Mouse (Mus musculus) CH12F3 (cell line): ENCODE measurements around the gene Apobec2.

ENCODE experiments used
- in situ Hi-C: fragments of 300-500 bp; cut with MboI; formaldehyde crosslinking; loops from 2 replicates; pipeline ENCODE4 v1.14.3; 2020; ENCODE audit warnings: low sequenced_read_pairs

Gene Apobec2

GRCm38 (mm10) chr17:48409380-48410298, 23.1 kb downstream of the Apobec2 start, which contains the start of the genes Nfya and Oard1:
Nfya (minus strand) TSS chr17:48409906.
Oard1 (plus strand) TSS chr17:48410014.
- in situ Hi-C loops: loop anchor here (10.0 kb wide), 1 partner anchor 995 kb away; no protein-coding TSS in a partner anchor

- in situ Hi-C loops: no loop called here
These were observed 24.0 kb downstream of the Apobec2 start for GRCm38 (mm10) chr17:48408526-48409291.

GRCm38 (mm10) chr17:48407910-48408525, 24.7 kb downstream of the Apobec2 start:
- in situ Hi-C loops: no loop called here

- in situ Hi-C loops: no loop called here
These were observed 25.6 kb downstream of the Apobec2 start for GRCm38 (mm10) chr17:48407154-48407553.

- in situ Hi-C loops: no loop called here
These were observed 28.0 kb downstream of the Apobec2 start for GRCm38 (mm10) chr17:48404706-48405105.

- in situ Hi-C loops: no loop called here
These were observed 28.9 kb downstream of the Apobec2 start for GRCm38 (mm10) chr17:48403848-48404247.

- in situ Hi-C loops: no loop called here
These were observed 30.0 kb downstream of the Apobec2 start for GRCm38 (mm10) chr17:48402751-48403150.

GRCm38 (mm10) chr17:48401710-48402109, 31.0 kb downstream of the Apobec2 start:
- in situ Hi-C loops: no loop called here

GRCm38 (mm10) chr17:48392616-48393015, 40.1 kb downstream of the Apobec2 start:
- in situ Hi-C loops: no loop called here

- in situ Hi-C loops: no loop called here
These were observed 41.3 kb downstream of the Apobec2 start for GRCm38 (mm10) chr17:48391446-48391845.

- in situ Hi-C loops: no loop called here
These were observed 43.3 kb downstream of the Apobec2 start for GRCm38 (mm10) chr17:48389442-48389841.

GRCm38 (mm10) chr17:48388666-48389065, 44.1 kb downstream of the Apobec2 start:
- in situ Hi-C loops: no loop called here

GRCm38 (mm10) chr17:48385786-48386461, 46.8 kb downstream of the Apobec2 start:
- in situ Hi-C loops: no loop called here

- in situ Hi-C loops: no loop called here
These were observed 53.7 kb downstream of the Apobec2 start for GRCm38 (mm10) chr17:48379050-48379449.

GRCm38 (mm10) chr17:48376102-48376501, 56.6 kb downstream of the Apobec2 start:
- in situ Hi-C loops: no loop called here

- in situ Hi-C loops: no loop called here
These were observed 59.7 kb downstream of the Apobec2 start for GRCm38 (mm10) chr17:48372987-48373386.

- in situ Hi-C loops: no loop called here
These were observed 61.1 kb downstream of the Apobec2 start for GRCm38 (mm10) chr17:48371621-48372020.
